Mouse (Mus musculus) G1E (cell line): ENCODE results near the gene Fam89a. TPM values are rescaled to one million over a fixed set of nuclear protein-coding genes. Genes with fewer than 3 reads are reported as not detected.

Source experiments
- ATAC-seq: 2 replicates; pipeline ENCODE4 v1.8.0; 2016; ENCODE audit warnings: mild to moderate bottlenecking; ENCODE audit not compliant: insufficient number of reproducible peaks, poor library complexity, low FRiP score, severe bottlenecking; ENCODE audit errors: extremely low read depth
- DNase-seq: peaks from one replicate; pipeline ENCODE4 v3.0.0; 2012; ENCODE audit warnings: low spot score
- H3K27me3 ChIP-seq: 2 replicates; pipeline ENCODE4 v1.6.1; 2012; ENCODE audit warnings: mild to moderate bottlenecking, low read length, inconsistent platforms; ENCODE audit not compliant: insufficient read depth
- H3K36me3 ChIP-seq: replicated peaks from 2 replicates; pipeline ENCODE3; 2012; ENCODE audit warnings: mild to moderate bottlenecking, inconsistent platforms
- H3K4me1 ChIP-seq: 2 replicates; pipeline ENCODE4 v1.6.1; 2012; ENCODE audit warnings: low read depth, low read length, inconsistent platforms, mixed read lengths; ENCODE audit not compliant: insufficient read depth
- H3K4me3 ChIP-seq: 2 replicates; pipeline ENCODE4 v1.5.1; 2012; ENCODE audit warnings: low read depth, mild to moderate bottlenecking, inconsistent platforms, low read length, moderate library complexity, mixed read lengths
- H3K9me3 ChIP-seq: replicated peaks from 2 replicates; pipeline ENCODE4 v1.6.1; 2012; ENCODE audit warnings: inconsistent platforms
- CTCF ChIP-seq: IDR thresholded peaks from 2 replicates; pipeline ENCODE4 v1.5.1; 2012; ENCODE audit warnings: low read depth, low read length, inconsistent platforms, mixed read lengths
- GATA1 ChIP-seq: IDR thresholded peaks from 2 replicates; pipeline ENCODE4 v1.6.1; 2012; ENCODE audit warnings: borderline replicate concordance, low read length, inconsistent platforms, mixed read lengths
- GATA2 ChIP-seq: IDR thresholded peaks from 2 replicates; pipeline ENCODE4 v1.6.1; 2012; ENCODE audit warnings: low read depth, low read length, inconsistent platforms, borderline replicate concordance
- POLR2AphosphoS5 ChIP-seq: IDR thresholded peaks from 2 replicates; pipeline ENCODE4 v1.6.1; 2012; ENCODE audit warnings: low read depth, low read length, inconsistent platforms; ENCODE audit not compliant: insufficient replicate concordance
- TAL1 ChIP-seq: conservative IDR thresholded peaks from 2 replicates; pipeline ENCODE4 v1.6.1; 2012; ENCODE audit warnings: low read depth, low read length, inconsistent platforms, mixed read lengths
- polyA plus RNA-seq: library from polyadenylated mRNA; stranded (reverse); fragments of >175 nt; gene quantifications from 2 replicates; pipeline ENCODE4 v1.2.3, GENCODE M21; 2012
- total RNA-seq, 2 experiments: library from RNA; stranded (forward) in 1 of 2; stranded (reverse) in 1 of 2; fragments of 200-1000 nt in 1 of 2; fragments of >200 nt in 1 of 2; fragmentation: Nextera tagmentation in 1 of 2; gene quantifications; 2 replicates each; pipeline ENCODE4 v1.2.3; 2014 to 2017

Gene Fam89a
- total and polyA plus RNA-seq, 3 experiments: not detected

DNA sequence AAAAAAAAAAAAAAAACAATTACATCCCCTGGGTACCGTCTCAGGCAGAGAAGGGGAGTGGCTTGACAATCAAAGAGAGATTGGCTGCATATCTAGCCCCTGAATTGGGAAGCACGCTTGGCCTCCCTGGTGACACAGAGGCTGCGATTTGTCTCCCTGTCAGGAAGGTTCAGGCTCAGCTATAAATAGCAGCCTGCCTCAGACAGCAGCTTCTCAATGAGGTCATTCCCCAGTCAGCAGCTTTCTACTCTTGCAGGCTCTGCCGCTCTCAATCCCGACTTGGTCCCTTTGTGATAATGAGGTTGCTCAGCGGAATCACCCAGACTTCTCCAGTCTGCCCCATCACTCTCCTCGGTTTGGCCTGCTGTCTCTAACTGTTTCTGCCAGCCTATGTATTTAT is 28.6 kb upstream of the Fam89a start:
- TF ChIP-seq GATA1: no peak
- no peak for TF ChIP-seq GATA2
- no peak for TF ChIP-seq TAL1
- no peak for TF ChIP-seq CTCF
- no peak for TF ChIP-seq POLR2AphosphoS5
- ATAC-seq (no peak), DNase-seq (no peak)
- Histone ChIP-seq H3K36me3 (no peaks in the 10 kb centered on the region), H3K4me1 (peaks cover 2% of the 10 kb centered on the region; the same call in 1 of the 2 replicates), H3K4me3 (no peak overlapping the region), H3K27me3 (0 out of 2 replicates have a peak, but pooled peaks cover 3% of the 10 kb centered on the region), H3K9me3 (no peaks in the 10 kb centered on the region; the same call in 1 of the 2 replicates)

DNA sequence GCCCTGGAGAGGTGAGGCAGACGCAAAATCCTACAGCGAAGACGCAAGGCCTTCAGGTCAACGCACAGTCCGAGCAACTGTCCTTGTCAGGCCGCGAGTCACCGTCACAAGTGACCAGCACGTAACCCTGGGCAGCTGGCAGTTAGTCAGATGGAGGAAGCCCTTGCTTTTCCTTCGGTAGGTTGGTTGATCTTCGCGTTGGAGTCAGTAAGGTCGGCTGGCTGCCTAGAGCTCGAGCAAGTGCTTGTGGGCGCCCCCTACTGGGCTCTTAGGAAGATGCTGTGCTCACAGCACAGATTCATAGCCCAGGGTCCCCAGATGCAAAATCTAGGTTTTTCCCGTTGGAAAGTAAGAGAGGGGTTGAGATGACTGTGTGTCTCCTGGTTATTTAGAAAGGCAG is 24.1 kb upstream of the Fam89a start:
- H3K9me3 ChIP-seq: no peaks in the 10 kb centered on the region; the same call in 1 of the 2 replicates
- TF ChIP-seq GATA2: no peak
- no peak for TF ChIP-seq CTCF
- no peak for TF ChIP-seq GATA1
- TF ChIP-seq TAL1: no peak
- no peak for TF ChIP-seq POLR2AphosphoS5
- no peak for ATAC-seq
- DNase-seq: no peak
- no peak overlapping the region for H3K4me3 ChIP-seq
- 0 out of 2 replicates have a peak, but pooled peaks cover 3% of the 10 kb centered on the region for H3K27me3 ChIP-seq
- no peaks in the 10 kb centered on the region for H3K36me3 ChIP-seq
- H3K4me1 ChIP-seq: peaks cover 2% of the 10 kb centered on the region; the same call in 1 of the 2 replicates

DNA sequence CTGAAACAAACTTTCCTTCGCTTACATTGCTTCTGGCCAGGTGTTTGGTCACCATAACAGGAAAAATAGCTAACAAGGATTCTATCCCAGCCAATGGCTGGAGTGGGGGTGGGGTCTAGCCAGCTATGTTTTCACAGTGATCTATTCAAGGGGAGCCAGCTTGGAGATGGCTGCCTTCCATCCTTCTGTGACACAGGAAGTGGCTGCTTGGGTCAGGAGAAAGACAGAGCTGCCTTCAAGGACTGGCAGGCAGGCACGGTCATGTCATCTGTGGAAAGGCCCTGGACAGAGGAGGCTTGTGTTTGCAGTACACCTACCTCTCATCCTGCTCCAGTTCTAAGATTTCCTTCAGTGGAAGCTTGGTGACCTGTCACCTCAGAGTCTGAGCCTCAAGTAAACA is 20.8 kb upstream of the Fam89a start:
- TF ChIP-seq CTCF (no peak), GATA1 (no peak), POLR2AphosphoS5 (no peak), TAL1 (no peak), GATA2 (no peak)
- 0 out of 2 replicates have a peak, but pooled peaks cover 3% of the 10 kb centered on the region for H3K27me3 ChIP-seq

DNA sequence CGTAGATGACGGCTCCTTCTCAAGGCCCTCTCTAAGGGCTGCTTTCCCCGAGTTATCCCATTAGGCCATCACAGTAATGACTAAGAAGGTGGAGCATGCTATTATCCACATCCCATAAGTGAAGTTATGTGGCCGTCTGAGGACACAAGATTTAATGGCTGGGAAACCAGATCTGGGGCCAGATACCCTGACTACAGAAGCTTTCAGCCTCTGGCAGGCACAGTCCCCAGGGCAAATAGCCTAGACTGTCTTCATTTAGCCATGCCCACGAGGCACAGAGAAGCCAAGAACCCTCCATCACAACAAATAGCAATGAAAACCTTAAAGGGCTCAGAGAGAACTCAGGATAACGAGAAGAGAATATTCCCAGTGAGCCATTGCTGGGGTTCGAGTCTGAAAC is 11.4 kb upstream of the Fam89a start:
- Histone ChIP-seq H3K36me3 (no peaks in the 10 kb centered on the region), H3K27me3 (no peaks in the 10 kb centered on the region), H3K4me1 (no peaks in the 10 kb centered on the region), H3K4me3 (no peak overlapping the region), H3K9me3 (no peaks in the 10 kb centered on the region; the same call in 1 of the 2 replicates)
- ATAC-seq (no peak), DNase-seq (no peak)
- TF ChIP-seq GATA2 (no peak), CTCF (no peak), GATA1 (no peak), TAL1 (no peak), POLR2AphosphoS5 (no peak)

More for the DNA sequence above, 20.8 kb upstream of the Fam89a start:
- ATAC-seq (no peak), DNase-seq (no peak)
- H3K9me3 ChIP-seq: no peaks in the 10 kb centered on the region; the same call in 1 of the 2 replicates
- H3K36me3 ChIP-seq: no peaks in the 10 kb centered on the region
- H3K4me3 ChIP-seq: no peak overlapping the region
- peaks cover 2% of the 10 kb centered on the region; the same call in 1 of the 2 replicates for H3K4me1 ChIP-seq

DNA sequence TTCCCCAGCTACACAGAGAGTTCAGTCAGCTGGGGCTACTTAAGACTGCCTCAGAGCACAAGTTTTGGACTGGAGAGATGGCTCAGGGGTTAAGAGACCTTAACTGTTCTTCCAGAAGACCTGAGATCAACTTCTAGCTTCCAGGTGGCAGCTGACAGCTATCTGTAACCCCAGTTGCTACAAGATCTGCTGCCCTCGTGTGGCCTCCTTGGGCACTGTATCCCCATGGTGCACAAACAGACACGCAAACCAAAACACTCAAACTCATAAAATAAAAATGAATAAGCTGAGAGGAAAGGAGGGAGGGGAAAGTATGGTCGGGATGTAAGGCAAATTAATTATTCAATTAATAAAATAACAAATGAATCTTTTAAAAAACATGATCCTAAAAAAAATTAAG is 6.9 kb upstream of the Fam89a start:
- H3K27me3 ChIP-seq: 0 out of 2 replicates have a peak, but pooled peaks cover 2% of the 10 kb centered on the region
- no peak for DNase-seq
- no peak for ATAC-seq
- H3K4me3 ChIP-seq: no peak overlapping the region
- no peaks in the 10 kb centered on the region for H3K36me3 ChIP-seq
- H3K9me3 ChIP-seq: no peaks in the 10 kb centered on the region; the same call in 1 of the 2 replicates
- H3K4me1 ChIP-seq: no peaks in the 10 kb centered on the region
- TF ChIP-seq CTCF (no peak), GATA2 (no peak), POLR2AphosphoS5 (no peak), GATA1 (no peak), TAL1 (no peak)

DNA sequence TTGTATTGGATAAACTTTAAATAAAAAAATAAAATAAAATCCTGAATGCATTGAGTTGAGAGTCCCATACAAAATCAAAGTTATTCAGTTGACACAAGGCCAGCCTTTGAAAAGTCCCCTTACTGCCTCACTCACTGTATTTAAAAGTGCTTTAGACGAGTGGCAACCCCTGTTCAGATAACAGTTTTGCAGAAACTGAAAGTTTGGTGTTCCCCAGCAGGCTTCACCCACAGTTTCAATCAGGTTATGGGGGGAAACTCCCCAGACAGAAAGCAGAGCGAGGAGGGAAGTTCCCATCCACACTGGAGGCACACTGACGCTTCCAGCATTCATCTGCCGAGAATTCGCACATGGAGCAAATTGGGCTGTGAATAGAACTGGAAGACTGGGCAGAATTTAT is 5.0 kb upstream of the Fam89a start:
- H3K9me3 ChIP-seq: peaks cover 6% of the 10 kb centered on the region
- TF ChIP-seq TAL1: no peak
- TF ChIP-seq POLR2AphosphoS5: no peak
- no peak for ATAC-seq
- H3K4me1 ChIP-seq: peaks cover 7% of the 10 kb centered on the region
- no peak for DNase-seq
- no peaks in the 10 kb centered on the region for H3K36me3 ChIP-seq
- peaks cover 9% of the 10 kb centered on the region; the same call in 1 of the 2 replicates for H3K27me3 ChIP-seq
- no peak overlapping the region for H3K4me3 ChIP-seq
